Mouse (Mus musculus): Measurements from ENCODE around the gene Sod2. TPM values are rescaled to one million over a fixed set of nuclear protein-coding genes. Genes with fewer than 3 reads are reported as not detected.
"Not testable (repeated sequence)": the region's sequence is repeated elsewhere in the genome, so short reads cannot be mapped to it uniquely, and the experiment has no call there.

The Sod2 gene
- 117 and 121 TPM in 2 replicates for polyA plus RNA-seq (2015; fragmentation: Nextera tagmentation; extraction: Ambion mirVana)

DNA sequence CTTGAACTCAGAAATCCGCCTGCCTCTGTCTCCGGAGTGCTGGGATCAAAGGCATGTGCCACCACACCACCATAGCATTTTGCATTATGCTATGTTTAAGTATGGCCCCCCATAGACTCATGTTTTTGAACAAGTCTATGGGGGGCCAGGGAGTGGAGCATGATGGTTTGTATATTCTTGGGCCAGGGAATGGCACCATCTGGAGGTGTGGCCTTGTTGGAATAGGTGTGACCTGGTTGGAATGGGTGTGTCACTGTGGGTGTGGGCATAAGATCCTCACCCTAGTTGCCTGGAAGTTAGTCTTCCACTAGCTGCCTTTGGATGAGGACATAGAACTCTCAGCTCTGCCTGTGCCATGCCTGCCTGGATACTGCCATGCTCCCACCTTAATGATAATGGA, at the start of gene Sod2:
Sod2 (plus strand) TSS at position 301 of the 400 bp plus-strand sequence.
- Histone ChIP-seq H3K4me2 (peak within 1 kb of the TSS; percentile 94), H3K4me3 (peak within 1 kb of the TSS; percentile 84), H3K27ac (peak within 1 kb of the TSS; percentile 93), H3K9ac (peak within 1 kb of the TSS; percentile 87)
- 97% methylated on average over 2 of the region's 2 CpGs for WGBS
- H3K4me1 ChIP-seq (replicated peaks); ATAC-seq (ENCODE audit: low FRiP score); H3K27me3 ChIP-seq; H3K36me3 ChIP-seq; H3K9me3 ChIP-seq: not testable (repeated sequence)

DNA sequence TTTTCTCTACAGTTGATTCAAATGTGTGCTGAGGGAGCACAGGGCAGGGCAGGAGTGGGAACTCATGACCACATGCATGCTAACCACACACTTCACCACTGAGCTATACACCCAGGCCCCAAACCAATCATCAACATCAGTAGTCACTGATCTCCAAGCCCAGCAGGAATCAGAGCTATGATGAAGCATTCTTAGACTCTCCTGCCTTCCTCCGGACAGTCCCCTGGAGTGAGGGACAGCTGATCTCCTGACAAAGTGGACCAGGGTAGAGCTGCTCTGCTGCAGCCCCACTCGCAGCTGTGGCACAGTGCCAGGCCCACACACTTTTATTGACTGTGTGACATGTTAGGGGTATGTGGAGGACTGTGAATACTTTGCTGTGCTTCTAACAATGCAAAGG, 47.3 kb upstream of the Sod2 start:
- 12% methylated on average over 2 of the region's 2 CpGs for WGBS
- not testable (repeated sequence) for H3K27me3 ChIP-seq; H3K9me3 ChIP-seq; H3K27ac ChIP-seq; ATAC-seq (ENCODE audit: low FRiP score)
- Histone ChIP-seq H3K4me1 (replicated peaks) (peaks cover 25% of the 10 kb centered on the region), H3K4me2 (peak overlapping the region; percentile 58), H3K4me3 (peak overlapping the region; percentile 35), H3K36me3 (peaks cover 24% of the 10 kb centered on the region), H3K9ac (peak overlapping the region; percentile 61; the same call in 1 of the 2 replicates)

GRCm38 (mm10) chr17:12960331-12960873, 46.2 kb upstream of the Sod2 start, which contains the start of gene Acat2:
Gene Acat2, minus strand, starts transcription at chr17:12960747.
- peak; percentile 99 for ATAC-seq (ENCODE audit: low FRiP score)
- H3K36me3 ChIP-seq = peaks cover 24% of the 10 kb centered on the region
- 0% methylated on average over 37 of the region's 42 CpGs for WGBS
- no peaks in the 10 kb centered on the region for H3K9me3 ChIP-seq
- H3K4me2 ChIP-seq = peak within 1 kb of the TSS; percentile 78
- peaks cover 25% of the 10 kb centered on the region for H3K4me1 ChIP-seq (replicated peaks)
- peak within 1 kb of the TSS; percentile 70 for H3K9ac ChIP-seq
- peak within 1 kb of the TSS; percentile 95 for H3K27ac ChIP-seq
- H3K27me3 ChIP-seq = no peaks in the 10 kb centered on the region
- peak within 1 kb of the TSS; percentile 60 for H3K4me3 ChIP-seq

- H3K4me1 ChIP-seq (replicated peaks) = peaks cover 15% of the 10 kb centered on the region
- WGBS = 83% methylated on average over 3 of the region's 3 CpGs
Observed at GRCm38 (mm10) chr17:12963476-12963875, 43.2 kb upstream of the Sod2 start.

DNA sequence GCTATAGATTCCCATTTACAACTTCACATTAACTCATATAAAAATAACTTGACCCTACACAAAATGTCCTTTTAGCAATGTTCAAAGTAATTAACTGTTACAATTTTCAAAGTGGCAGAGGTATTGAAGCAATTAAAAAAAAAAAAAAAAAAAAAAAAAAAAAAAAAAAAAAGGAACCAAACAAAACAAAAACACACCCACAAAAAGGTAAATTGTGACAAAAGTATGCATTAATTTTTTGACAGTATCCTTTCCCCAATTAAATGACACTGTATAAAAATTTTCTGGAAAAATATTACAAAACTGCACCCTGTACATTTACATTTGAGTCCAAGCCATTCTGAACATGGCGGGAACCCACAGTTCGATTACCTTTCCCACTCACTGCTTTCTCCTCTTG, 39.5 kb upstream of the Sod2 start:
- ATAC-seq (ENCODE audit: low FRiP score) = no peak
- no peaks in the 10 kb centered on the region for H3K4me1 ChIP-seq (replicated peaks)
- H3K27me3 ChIP-seq = no peaks in the 10 kb centered on the region
- H3K9me3 ChIP-seq = no peaks in the 10 kb centered on the region
- no peak overlapping the region for H3K4me3 ChIP-seq
- no peak overlapping the region for H3K9ac ChIP-seq
- 92% methylated on average over 2 of the region's 2 CpGs for WGBS
- peaks cover 31% of the 10 kb centered on the region for H3K36me3 ChIP-seq
- H3K27ac ChIP-seq = no peak overlapping the region
- H3K4me2 ChIP-seq = no peak overlapping the region

More at GRCm38 (mm10) chr17:12963476-12963875, 43.2 kb upstream of the Sod2 start:
- Histone ChIP-seq H3K9me3 (no peaks in the 10 kb centered on the region), H3K27ac (no peak overlapping the region), H3K27me3 (no peaks in the 10 kb centered on the region), H3K4me3 (no peak overlapping the region), H3K36me3 (peaks cover 27% of the 10 kb centered on the region), H3K4me2 (no peak overlapping the region), H3K9ac (no peak overlapping the region)
- no peak for ATAC-seq (ENCODE audit: low FRiP score)

DNA sequence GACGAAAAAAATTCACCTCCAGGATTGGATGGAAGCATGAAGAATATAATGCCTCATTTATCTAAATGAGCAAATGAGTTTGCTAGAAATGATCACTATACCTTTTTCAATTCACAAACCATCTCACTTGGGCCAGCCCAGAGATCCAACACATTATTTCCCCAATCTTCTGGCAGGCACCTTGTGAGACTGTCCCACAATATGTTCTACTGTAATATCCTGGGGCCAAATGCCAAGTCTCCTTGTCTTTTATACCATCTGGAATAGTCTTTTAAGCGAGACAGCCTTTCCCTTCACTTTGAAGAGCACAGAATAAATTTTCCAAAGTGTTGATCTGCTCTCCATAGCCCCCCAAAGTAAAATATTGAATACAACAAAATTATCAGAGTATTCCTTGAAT, 32.8 kb upstream of the Sod2 start:
- Histone ChIP-seq H3K9me3 (no peaks in the 10 kb centered on the region), H3K4me3 (no peak overlapping the region), H3K4me1 (replicated peaks) (no peaks in the 10 kb centered on the region), H3K9ac (no peak overlapping the region), H3K4me2 (no peak overlapping the region), H3K27me3 (no peaks in the 10 kb centered on the region), H3K36me3 (peaks cover 52% of the 10 kb centered on the region), H3K27ac (no peak overlapping the region)
- WGBS = 87% methylated on average over 2 of the region's 2 CpGs
- no peak for ATAC-seq (ENCODE audit: low FRiP score)

DNA sequence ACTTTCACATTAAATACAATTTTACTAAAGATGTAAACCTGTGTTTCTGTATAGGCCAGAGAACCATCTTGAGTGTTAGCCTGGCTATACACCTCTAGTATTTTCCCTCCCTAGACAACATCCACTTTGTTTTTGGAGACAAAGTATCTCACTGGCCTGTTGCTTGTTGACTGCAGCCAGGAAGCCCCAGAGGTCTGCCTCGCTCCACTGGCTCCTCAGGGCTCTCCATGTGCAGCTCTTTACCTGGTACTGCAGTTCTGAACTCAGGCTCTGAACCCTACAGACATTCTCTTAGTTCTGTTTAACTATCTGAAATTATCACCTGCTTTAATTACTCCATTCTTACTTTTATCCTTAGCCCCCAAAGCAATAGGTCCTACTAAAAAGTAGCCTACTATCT, 28.1 kb upstream of the Sod2 start:
- 96% methylated on average over 1 of the region's 1 CpGs for WGBS
- H3K27ac ChIP-seq = no peak overlapping the region
- no peaks in the 10 kb centered on the region for H3K9me3 ChIP-seq
- no peak for ATAC-seq (ENCODE audit: low FRiP score)
- H3K36me3 ChIP-seq = peaks cover 71% of the 10 kb centered on the region
- H3K4me2 ChIP-seq = no peak overlapping the region
- no peak overlapping the region for H3K4me3 ChIP-seq
- H3K27me3 ChIP-seq = no peaks in the 10 kb centered on the region
- H3K4me1 ChIP-seq (replicated peaks) = no peaks in the 10 kb centered on the region
- no peak overlapping the region for H3K9ac ChIP-seq

GRCm38 (mm10) chr17:12983988-12984387, 22.7 kb upstream of the Sod2 start:
- peaks cover 56% of the 10 kb centered on the region for H3K36me3 ChIP-seq
- 90% methylated on average over 2 of the region's 2 CpGs for WGBS

DNA sequence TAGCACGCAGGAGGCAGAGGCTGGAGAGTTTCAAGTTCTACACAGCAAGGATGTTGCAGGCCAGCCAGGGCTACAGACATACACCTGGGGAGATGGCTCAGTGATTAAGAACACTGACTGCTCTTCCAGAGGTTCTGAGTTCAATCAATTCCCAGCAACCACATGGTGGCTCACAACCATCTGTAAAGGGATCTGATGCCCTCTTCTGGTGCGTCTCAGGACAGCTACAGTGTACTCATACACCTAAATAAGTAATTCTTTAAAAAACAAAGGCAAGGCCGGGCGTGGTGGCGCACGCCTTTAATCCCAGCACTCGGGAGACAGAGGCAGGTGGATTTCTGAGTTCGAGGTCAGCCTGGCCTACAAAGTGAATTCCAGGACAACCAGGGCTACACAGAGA, 18.6 kb upstream of the Sod2 start:
- H3K9me3 ChIP-seq; H3K27me3 ChIP-seq; H3K4me3 ChIP-seq; H3K9ac ChIP-seq; H3K4me2 ChIP-seq; ATAC-seq (ENCODE audit: low FRiP score); H3K27ac ChIP-seq: not testable (repeated sequence)
- H3K4me1 ChIP-seq (replicated peaks) = peaks cover 24% of the 10 kb centered on the region
- H3K36me3 ChIP-seq = peaks cover 24% of the 10 kb centered on the region
- WGBS = 98% methylated on average over 8 of the region's 8 CpGs

More at GRCm38 (mm10) chr17:12983988-12984387, 22.7 kb upstream of the Sod2 start:
- peaks cover 6% of the 10 kb centered on the region; the same call in 1 of the 2 replicates for H3K4me1 ChIP-seq (replicated peaks)
- no peak overlapping the region for H3K4me3 ChIP-seq
- H3K9me3 ChIP-seq = no peaks in the 10 kb centered on the region
- no peaks in the 10 kb centered on the region for H3K27me3 ChIP-seq
- no peak overlapping the region for H3K9ac ChIP-seq
- no peak overlapping the region for H3K4me2 ChIP-seq
- ATAC-seq (ENCODE audit: low FRiP score) = no peak
- H3K27ac ChIP-seq = no peak overlapping the region

- H3K9ac ChIP-seq = peak overlapping the region; percentile 100
- no peak for ATAC-seq (ENCODE audit: low FRiP score)
- H3K4me1 ChIP-seq (replicated peaks) = peaks cover 24% of the 10 kb centered on the region
- peak overlapping the region; percentile 81 for H3K4me2 ChIP-seq
- H3K27me3 ChIP-seq = no peaks in the 10 kb centered on the region
- WGBS = 55% methylated on average over 8 of the region's 8 CpGs
- H3K4me3 ChIP-seq = peak overlapping the region; percentile 99
- H3K27ac ChIP-seq = peak overlapping the region; percentile 100; the same call in 1 of the 2 replicates
- peaks cover 6% of the 10 kb centered on the region for H3K36me3 ChIP-seq
- H3K9me3 ChIP-seq = no peaks in the 10 kb centered on the region
Observed at GRCm38 (mm10) chr17:12990567-12991145, 16.0 kb upstream of the Sod2 start.

DNA sequence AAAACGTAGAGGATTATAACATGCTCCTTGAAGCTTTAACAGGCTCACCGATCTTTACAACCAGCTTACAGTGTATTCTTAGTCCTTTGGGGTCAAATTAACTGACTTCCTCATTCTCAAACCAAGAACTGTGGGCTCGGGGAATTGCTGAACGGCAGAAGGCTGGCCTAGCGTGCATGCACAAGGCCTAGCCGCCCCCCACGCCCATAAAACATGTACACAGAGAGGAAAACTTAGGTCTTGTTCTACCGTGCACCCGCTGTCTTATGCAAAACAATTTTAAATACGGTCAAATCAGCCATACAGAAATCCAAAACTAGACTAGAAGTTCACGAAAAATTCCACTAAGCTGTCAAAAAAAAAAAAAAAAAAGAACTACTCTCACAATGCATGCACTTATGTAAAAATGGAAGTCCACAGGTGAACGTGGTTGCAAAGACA, 15.4 kb upstream of the Sod2 start:
- H3K4me2 ChIP-seq = peak overlapping the region; percentile 81
- H3K27ac ChIP-seq = peak overlapping the region; percentile 100
- H3K36me3 ChIP-seq = peaks cover 6% of the 10 kb centered on the region
- peak overlapping the region; percentile 100 for H3K9ac ChIP-seq
- H3K4me3 ChIP-seq = peak overlapping the region; percentile 99
- H3K27me3 ChIP-seq = no peaks in the 10 kb centered on the region
- H3K9me3 ChIP-seq = no peaks in the 10 kb centered on the region
- WGBS = 6% methylated on average over 12 of the region's 12 CpGs
- H3K4me1 ChIP-seq (replicated peaks) = peaks cover 24% of the 10 kb centered on the region
- no peak for ATAC-seq (ENCODE audit: low FRiP score)

GRCm38 (mm10) chr17:12991635-12992358, 14.8 kb upstream of the Sod2 start:
- peak; percentile 91 for ATAC-seq (ENCODE audit: low FRiP score)

More at GRCm38 (mm10) chr17:12991635-12992358, 14.8 kb upstream of the Sod2 start:
- Histone ChIP-seq H3K4me1 (replicated peaks) (peaks cover 24% of the 10 kb centered on the region), H3K4me2 (peak overlapping the region; percentile 81), H3K9ac (peak overlapping the region; percentile 100), H3K36me3 (peaks cover 6% of the 10 kb centered on the region), H3K27me3 (no peaks in the 10 kb centered on the region), H3K4me3 (peak overlapping the region; percentile 99), H3K27ac (peak overlapping the region; percentile 100), H3K9me3 (no peaks in the 10 kb centered on the region)
- WGBS = 0% methylated on average over 62 of the region's 84 CpGs

Data from hindbrain, embryonic 13.5 days (tissue).